Mouse (Mus musculus) limb, embryonic 12.5 days (tissue): Measurements from ENCODE around the gene Prr5. TPM values are rescaled to one million over a fixed set of nuclear protein-coding genes. Genes with fewer than 3 reads are reported as not detected.
A peak's percentile ranks its signal among the peaks of the same experiment; 100 is the strongest.

Experiments
- ATAC-seq: fragments of 200-750 bp; cut with Nextera tagmentation; 2 replicates; pipeline ENCODE4 v1.8.0; 2017; ENCODE audit warnings: low read depth, moderate TSS enrichment; ENCODE audit not compliant: insufficient number of reproducible peaks, insufficient read depth, low FRiP score, low TSS enrichment
- H3K27ac ChIP-seq: fragments of 300-500 bp; sonication (generic); 2 replicates; pipeline ENCODE4 v1.5.1; 2016; ENCODE audit warnings: mild to moderate bottlenecking, moderate library complexity
- H3K27me3 ChIP-seq: fragments of 300-500 bp; sonication (generic); 2 replicates; pipeline ENCODE4 v1.6.1; 2016; ENCODE audit warnings: mild to moderate bottlenecking, moderate library complexity
- H3K36me3 ChIP-seq: fragments of 300-500 bp; sonication (generic); 2 replicates; pipeline ENCODE4 v1.6.1; 2016; ENCODE audit warnings: mild to moderate bottlenecking, moderate library complexity
- H3K4me1 ChIP-seq: fragments of 300-500 bp; sonication (generic); replicated peaks from 2 replicates; pipeline ENCODE4 v1.6.1; 2016
- H3K4me2 ChIP-seq: fragments of 300-500 bp; sonication (generic); 2 replicates; pipeline ENCODE4 v1.6.1; 2016; ENCODE audit warnings: mild to moderate bottlenecking, moderate library complexity
- H3K4me3 ChIP-seq: fragments of 300-500 bp; sonication (generic); replicated peaks from 2 replicates; pipeline ENCODE4 v1.5.1; 2016; ENCODE audit warnings: mild to moderate bottlenecking
- H3K9ac ChIP-seq: fragments of 300-500 bp; sonication (generic); replicated peaks from 2 replicates; pipeline ENCODE4 v1.6.1; 2016; ENCODE audit warnings: mild to moderate bottlenecking, moderate library complexity
- H3K9me3 ChIP-seq: fragments of 300-500 bp; sonication (generic); 2 replicates; pipeline ENCODE4 v1.6.1; 2016; ENCODE audit warnings: mild to moderate bottlenecking, moderate library complexity
- WGBS: fragments of 180-500 bp; shearing (Covaris S2); methylation state at CpG from one replicate; pipeline ENCODE4 v1.1.7; 2016; 5-methylcytosine and 5-hydroxymethylcytosine counted together
- polyA plus RNA-seq: library from polyadenylated mRNA; unstranded; fragments of >200 nt; fragmentation: Nextera tagmentation; extraction: Ambion mirVana; gene quantifications from 2 replicates; pipeline ENCODE4 v1.2.1, GENCODE M21; 2016

The Prr5 gene
- polyA plus RNA-seq, result 16.7 and 20.7 TPM in 2 replicates

DNA sequence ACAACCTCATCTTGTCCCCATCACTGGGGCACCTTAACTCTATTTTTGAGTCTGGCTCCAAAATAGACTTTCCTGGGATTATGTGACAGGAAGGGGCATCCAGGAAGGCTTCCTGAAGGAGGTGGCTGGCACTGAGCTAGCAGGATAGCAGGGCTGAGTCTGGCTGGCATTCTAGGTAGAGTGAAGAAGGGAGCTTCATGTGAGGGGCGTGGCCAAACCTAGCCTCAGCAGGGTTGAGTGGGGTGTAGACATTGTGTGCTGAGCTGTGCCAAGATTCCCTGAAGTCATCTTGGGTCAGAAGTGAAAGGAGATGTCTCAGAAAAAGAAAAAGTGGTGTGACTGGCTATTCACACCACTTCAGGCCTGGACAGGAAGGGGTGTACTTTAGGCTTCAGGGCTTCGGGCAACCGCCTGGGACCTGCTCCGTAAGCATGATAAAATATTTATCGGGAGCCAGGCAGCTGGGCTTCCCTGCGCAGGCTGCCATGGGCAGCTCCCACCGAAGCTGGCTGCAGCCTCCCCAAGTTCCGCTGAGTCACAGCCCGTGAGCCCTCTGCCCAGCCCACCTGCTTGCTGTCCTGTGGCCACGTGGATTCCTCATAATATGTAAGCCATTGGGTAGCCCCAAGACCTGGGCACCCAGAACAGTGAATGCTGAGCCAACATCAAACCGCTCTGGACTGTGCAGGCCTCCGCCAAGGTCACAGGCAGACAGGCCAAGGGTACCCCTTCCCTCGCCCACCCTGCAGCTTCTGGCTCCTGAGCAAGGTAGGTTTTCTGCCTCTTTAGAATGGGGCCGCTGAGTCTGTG is at the start of gene Prr5:
Gene Prr5 (plus strand): TSS at position 683 of the 810 bp plus-strand sequence.
- peaks cover 12% of the 10 kb centered on the region for H3K4me1 ChIP-seq
- H3K9ac ChIP-seq, result no peak within 1 kb of the TSS
- no peak within 1 kb of the TSS for H3K4me3 ChIP-seq
- no peak within 1 kb of the TSS for H3K27ac ChIP-seq
- H3K27me3 ChIP-seq, result peaks cover 12% of the 10 kb centered on the region
- no peaks in the 10 kb centered on the region for H3K36me3 ChIP-seq
- H3K9me3 ChIP-seq, result no peaks in the 10 kb centered on the region
- 80% methylated on average over 14 of the region's 14 CpGs for WGBS
- no peak within 1 kb of the TSS for H3K4me2 ChIP-seq
- no peak for ATAC-seq

GRCm38 (mm10) chr15:84620028-84620427 is 49.4 kb upstream of the Prr5 start:
- Histone ChIP-seq H3K4me2 (no peak overlapping the region), H3K9me3 (0 out of 2 replicates have a peak, but pooled peaks cover 9% of the 10 kb centered on the region), H3K36me3 (no peaks in the 10 kb centered on the region), H3K4me3 (no peak overlapping the region), H3K27ac (no peak overlapping the region), H3K9ac (no peak overlapping the region), H3K27me3 (peaks cover 25% of the 10 kb centered on the region), H3K4me1 (peaks cover 4% of the 10 kb centered on the region; the same call in 1 of the 2 replicates)
- ATAC-seq, result no peak
- 60% methylated on average over 3 of the region's 3 CpGs for WGBS

- no peak overlapping the region for H3K4me3 ChIP-seq
- H3K27me3 ChIP-seq, result peaks cover 9% of the 10 kb centered on the region; the same call in 1 of the 2 replicates
- H3K27ac ChIP-seq, result no peak overlapping the region
- H3K9ac ChIP-seq, result no peak overlapping the region
- 0 out of 2 replicates have a peak, but pooled peaks cover 9% of the 10 kb centered on the region for H3K9me3 ChIP-seq
- no peak overlapping the region for H3K4me2 ChIP-seq
- H3K36me3 ChIP-seq, result no peaks in the 10 kb centered on the region
- ATAC-seq, result no peak
- H3K4me1 ChIP-seq, result peaks cover 13% of the 10 kb centered on the region
- WGBS, result 29% methylated on average over 14 of the region's 14 CpGs
These were observed 47.5 kb upstream of the Prr5 start for GRCm38 (mm10) chr15:84621722-84622428.

DNA sequence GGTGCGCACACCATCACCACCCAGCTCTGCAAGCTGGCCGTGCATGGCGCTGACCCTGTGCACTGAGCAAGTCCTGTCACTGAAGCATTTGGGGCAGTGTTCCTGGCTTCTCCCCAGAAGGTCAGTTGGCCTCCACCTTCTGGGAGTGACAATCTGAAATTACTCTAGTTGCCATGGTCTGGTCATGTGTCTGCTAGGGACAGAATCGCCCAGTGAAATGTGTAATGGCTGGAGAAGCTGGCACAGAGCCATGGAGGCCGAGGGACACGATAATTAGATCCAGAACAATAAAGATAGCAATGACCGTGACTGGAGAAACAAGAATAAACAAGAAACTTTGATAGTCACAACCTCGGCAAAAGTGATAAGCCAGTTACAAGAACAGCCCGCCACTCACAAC is 44.5 kb upstream of the Prr5 start:
- no peak overlapping the region for H3K27ac ChIP-seq
- no peak overlapping the region for H3K4me2 ChIP-seq
- H3K27me3 ChIP-seq, result peaks cover 9% of the 10 kb centered on the region; the same call in 1 of the 2 replicates
- H3K9me3 ChIP-seq, result 0 out of 2 replicates have a peak, but pooled peaks cover 2% of the 10 kb centered on the region
- H3K36me3 ChIP-seq, result no peaks in the 10 kb centered on the region
- H3K4me3 ChIP-seq, result no peak overlapping the region
- peaks cover 13% of the 10 kb centered on the region for H3K4me1 ChIP-seq
- no peak overlapping the region for H3K9ac ChIP-seq
- no peak for ATAC-seq
- WGBS, result 51% methylated on average over 9 of the region's 9 CpGs

DNA sequence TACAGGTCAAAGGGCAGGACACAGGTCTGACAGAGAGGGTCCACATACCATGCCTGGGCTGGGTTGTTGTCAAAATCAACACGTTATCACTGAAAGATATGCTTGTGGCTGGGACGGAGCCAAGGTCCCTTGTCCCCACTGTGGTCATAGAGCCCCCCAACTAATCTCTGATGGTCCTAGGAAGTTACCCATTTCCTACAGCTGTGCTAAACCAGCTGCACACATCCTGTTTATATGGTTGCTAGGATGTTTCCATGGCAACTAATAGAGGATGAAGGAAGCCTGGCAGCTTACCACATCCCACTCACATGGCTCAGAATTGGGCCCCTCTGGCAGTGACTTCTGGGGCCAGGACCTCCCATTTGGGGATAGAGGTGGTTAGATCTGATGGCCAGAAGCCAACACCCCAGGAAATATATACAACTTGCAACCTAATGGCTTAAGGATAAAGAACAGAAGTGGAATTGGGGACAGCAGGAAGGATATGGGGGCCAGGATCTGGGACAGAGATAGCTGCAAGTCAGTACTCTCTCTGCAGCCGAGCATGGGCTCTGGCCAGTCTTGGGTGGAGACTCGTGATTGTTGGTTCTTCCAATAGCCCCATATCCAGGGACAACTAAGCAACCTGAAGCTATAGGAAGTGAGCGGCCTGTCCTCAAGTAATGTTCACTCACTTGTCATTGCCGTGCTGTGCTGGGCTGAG is 43.6 kb upstream of the Prr5 start:
- ATAC-seq, result no peak
- WGBS, result 60% methylated on average over 6 of the region's 6 CpGs
- peaks cover 9% of the 10 kb centered on the region; the same call in 1 of the 2 replicates for H3K27me3 ChIP-seq

GRCm38 (mm10) chr15:84627308-84627707 is 42.1 kb upstream of the Prr5 start:
- WGBS, result 79% methylated on average over 5 of the region's 5 CpGs

More for the DNA sequence above, 43.6 kb upstream of the Prr5 start:
- H3K4me3 ChIP-seq, result no peak overlapping the region
- no peak overlapping the region for H3K4me2 ChIP-seq
- no peak overlapping the region for H3K27ac ChIP-seq
- no peak overlapping the region for H3K9ac ChIP-seq
- H3K36me3 ChIP-seq, result no peaks in the 10 kb centered on the region
- H3K9me3 ChIP-seq, result no peaks in the 10 kb centered on the region
- peaks cover 13% of the 10 kb centered on the region for H3K4me1 ChIP-seq

GRCm38 (mm10) chr15:84629680-84630079 is 39.7 kb upstream of the Prr5 start:
- no peak for ATAC-seq
- WGBS, result 19% methylated on average over 3 of the region's 3 CpGs
- peaks cover 13% of the 10 kb centered on the region for H3K4me1 ChIP-seq
- no peaks in the 10 kb centered on the region for H3K9me3 ChIP-seq
- H3K27ac ChIP-seq, result no peak overlapping the region
- no peak overlapping the region for H3K4me2 ChIP-seq
- no peak overlapping the region for H3K9ac ChIP-seq
- no peak overlapping the region for H3K4me3 ChIP-seq
- H3K36me3 ChIP-seq, result no peaks in the 10 kb centered on the region
- no peaks in the 10 kb centered on the region for H3K27me3 ChIP-seq

More at GRCm38 (mm10) chr15:84627308-84627707, 42.1 kb upstream of the Prr5 start:
- Histone ChIP-seq H3K27ac (no peak overlapping the region), H3K9ac (no peak overlapping the region), H3K4me3 (no peak overlapping the region), H3K4me2 (no peak overlapping the region), H3K27me3 (peaks cover under 1% of the 10 kb centered on the region; the same call in 1 of the 2 replicates), H3K36me3 (no peaks in the 10 kb centered on the region), H3K9me3 (no peaks in the 10 kb centered on the region), H3K4me1 (peaks cover 13% of the 10 kb centered on the region)
- no peak for ATAC-seq

DNA sequence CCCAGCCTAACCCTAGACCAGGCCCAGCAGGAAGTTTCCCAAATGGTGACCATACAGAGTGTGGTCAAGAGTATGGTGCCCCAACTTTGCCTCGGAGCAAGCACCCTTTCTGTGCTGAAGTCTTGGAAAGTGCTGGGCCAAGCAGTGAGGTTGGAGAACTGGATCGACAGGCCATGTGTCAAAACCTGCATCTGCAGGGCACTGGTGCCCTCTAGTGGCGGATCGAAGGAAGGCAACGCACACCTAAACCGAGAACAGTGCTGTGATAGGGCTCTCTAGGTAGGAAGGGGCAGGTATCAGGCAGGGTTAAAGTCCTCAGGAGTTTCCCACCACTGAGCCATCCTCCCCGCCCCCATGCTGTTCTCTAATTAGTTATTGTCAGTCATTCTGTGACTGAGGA is 37.9 kb upstream of the Prr5 start:
- no peak overlapping the region for H3K4me3 ChIP-seq
- no peaks in the 10 kb centered on the region for H3K9me3 ChIP-seq
- 3% methylated on average over 7 of the region's 7 CpGs for WGBS
- no peaks in the 10 kb centered on the region for H3K36me3 ChIP-seq
- no peak overlapping the region for H3K27ac ChIP-seq
- no peak overlapping the region for H3K9ac ChIP-seq
- no peak overlapping the region for H3K4me2 ChIP-seq
- peak; percentile 29; the same call in 1 of the 2 replicates for ATAC-seq
- no peaks in the 10 kb centered on the region for H3K27me3 ChIP-seq
- no peaks in the 10 kb centered on the region for H3K4me1 ChIP-seq

DNA sequence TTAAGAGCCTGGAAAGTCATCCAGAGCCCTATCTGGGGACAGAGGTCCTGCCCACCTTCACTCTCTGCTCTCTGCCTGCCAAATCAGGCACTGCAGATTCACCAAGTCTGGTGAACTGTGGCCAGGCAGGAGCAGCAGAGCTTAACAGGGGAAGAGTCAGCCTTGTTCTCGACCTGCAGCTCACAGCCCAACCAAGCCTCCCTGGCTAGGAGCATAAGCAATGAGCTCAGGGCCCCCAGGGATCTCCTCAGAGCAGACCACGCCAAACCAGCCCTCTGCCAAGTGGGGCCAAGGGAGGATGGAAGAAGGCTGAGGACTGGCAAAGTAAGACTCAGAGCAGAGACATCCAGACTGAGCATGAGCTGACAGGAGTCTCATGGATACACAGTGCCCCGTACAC is 35.1 kb upstream of the Prr5 start:
- Histone ChIP-seq H3K4me2 (no peak overlapping the region), H3K9ac (no peak overlapping the region), H3K9me3 (0 out of 2 replicates have a peak, but pooled peaks cover 3% of the 10 kb centered on the region), H3K27ac (no peak overlapping the region), H3K4me3 (no peak overlapping the region), H3K4me1 (peaks cover 7% of the 10 kb centered on the region; the same call in 1 of the 2 replicates), H3K36me3 (no peaks in the 10 kb centered on the region), H3K27me3 (peaks cover 3% of the 10 kb centered on the region; the same call in 1 of the 2 replicates)
- 62% methylated on average over 3 of the region's 3 CpGs for WGBS
- no peak for ATAC-seq

DNA sequence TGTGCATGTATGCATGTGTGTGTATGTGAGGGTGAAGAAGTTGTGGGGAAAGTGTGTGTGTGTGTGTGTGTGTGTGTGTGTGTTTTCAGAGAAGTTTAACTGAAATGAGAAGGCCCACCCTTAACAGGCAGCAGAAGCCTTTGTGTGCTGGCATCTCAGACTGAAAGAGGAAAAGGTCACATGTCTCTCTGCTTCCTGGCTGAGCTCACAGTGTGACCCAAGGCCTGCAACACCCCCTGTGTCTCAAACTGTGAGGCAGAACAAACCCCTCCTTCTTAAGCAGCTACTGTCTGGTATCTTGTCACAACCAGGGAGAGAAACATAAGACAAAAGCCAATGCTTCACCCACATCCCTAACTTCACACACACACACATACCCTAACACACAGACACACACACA is 31.0 kb upstream of the Prr5 start:
- Histone ChIP-seq H3K4me1 (peaks cover 9% of the 10 kb centered on the region), H3K9ac (0 out of 2 replicates have a peak overlapping the region, but pooled peaks have one; percentile 8), H3K27ac (no peak overlapping the region), H3K4me3 (no peak overlapping the region), H3K36me3 (no peaks in the 10 kb centered on the region), H3K27me3 (peaks cover 6% of the 10 kb centered on the region; the same call in 1 of the 2 replicates), H3K9me3 (0 out of 2 replicates have a peak, but pooled peaks cover 3% of the 10 kb centered on the region), H3K4me2 (no peak overlapping the region)
- no peak for ATAC-seq
